Mouse (Mus musculus) testis, adult 10 weeks (tissue): ENCODE measurements around the gene Arl14. TPM values are rescaled to one million over a fixed set of nuclear protein-coding genes. Genes with fewer than 3 reads are reported as not detected.

Experiments
- polyA plus RNA-seq: library from polyadenylated mRNA; stranded (reverse); fragments of 350-450 nt; fragmentation: Illumina TruSeq; extraction: RNeasy Lipid Tissue Mini Kit (QIAGEN cat#74804); gene quantifications from one replicate; pipeline ENCODE4 v1.2.3, GENCODE M21; 2014; ENCODE audit warnings: low read depth, low replicate concordance

Gene Arl14
- polyA plus RNA-seq, result 0.24 TPM

GRCm38 (mm10) chr3:69221806-69222501 lies at the start of gene Arl14:
Gene Arl14, plus strand, starts transcription at chr3:69222419.

Other genes with a start within 250 kb of the Arl14 start
- 137 TPM for gene Ift80, start 217.8 kb upstream of the Arl14 start, polyA plus RNA-seq
- 792 TPM for gene Smc4, start 217.7 kb upstream of the Arl14 start, polyA plus RNA-seq
- 161 TPM for gene Trim59, start 177.7 kb upstream of the Arl14 start, polyA plus RNA-seq
- 240 TPM for gene Kpna4, start 95.3 kb upstream of the Arl14 start, polyA plus RNA-seq
- gene Ppm1l, start 94.4 kb downstream of the Arl14 start, polyA plus RNA-seq, result 1.5 TPM